Mouse (Mus musculus) hindlimb bud, embryonic 11.5 days (tissue): ENCODE results near the gene Cdk7.
"Not testable (repeated sequence)": the region's sequence is repeated elsewhere in the genome, so short reads cannot be mapped to it uniquely, and the experiment has no call there.

Experiments used
- DNase-seq: peaks from one replicate; pipeline ENCODE4 v3.0.0-alpha.2; 2012; ENCODE audit warnings: low read depth, low spot score; ENCODE audit errors: extremely low spot score

Gene Cdk7

DNA sequence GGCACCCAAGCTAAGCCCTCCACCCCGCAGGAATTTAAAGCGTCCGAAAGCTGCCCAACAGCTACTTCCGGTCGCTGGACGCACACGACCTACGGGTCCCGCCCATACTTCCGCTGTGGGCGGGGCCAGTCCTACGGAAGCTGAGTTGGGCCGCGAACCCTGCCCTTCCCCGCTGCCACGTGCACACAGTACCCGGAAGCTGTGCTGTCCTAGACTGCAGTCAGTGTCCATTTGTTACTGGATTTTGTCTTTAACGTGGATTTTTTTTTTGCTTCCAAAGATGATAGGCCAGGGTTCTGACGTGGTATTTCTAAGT is at the start of gene Cdk7:
Gene Cdk7, minus strand, starts transcription at position 79 of the 316 bp plus-strand sequence.
- peak; percentile 86 for DNase-seq

DNA sequence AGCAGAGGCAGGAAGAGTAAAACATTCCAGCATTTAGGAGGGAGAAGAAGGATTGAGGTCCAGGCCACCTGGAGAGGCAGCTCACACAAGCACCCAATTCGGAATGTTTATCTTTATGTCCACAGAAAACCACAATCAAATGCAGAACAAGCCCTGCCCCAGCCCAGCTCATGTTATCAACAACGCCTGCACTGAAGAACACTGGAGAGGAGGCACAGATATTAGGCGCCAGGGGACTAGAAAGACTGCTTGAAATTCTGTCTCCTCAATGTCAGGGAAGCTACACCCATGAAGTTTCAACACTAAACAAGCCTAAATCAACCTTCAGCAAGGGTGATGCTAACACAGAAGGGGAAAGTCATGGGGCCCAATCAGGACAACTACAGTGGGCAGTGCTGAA is 46.8 kb upstream of the Cdk7 start:
- no peak for DNase-seq

DNA sequence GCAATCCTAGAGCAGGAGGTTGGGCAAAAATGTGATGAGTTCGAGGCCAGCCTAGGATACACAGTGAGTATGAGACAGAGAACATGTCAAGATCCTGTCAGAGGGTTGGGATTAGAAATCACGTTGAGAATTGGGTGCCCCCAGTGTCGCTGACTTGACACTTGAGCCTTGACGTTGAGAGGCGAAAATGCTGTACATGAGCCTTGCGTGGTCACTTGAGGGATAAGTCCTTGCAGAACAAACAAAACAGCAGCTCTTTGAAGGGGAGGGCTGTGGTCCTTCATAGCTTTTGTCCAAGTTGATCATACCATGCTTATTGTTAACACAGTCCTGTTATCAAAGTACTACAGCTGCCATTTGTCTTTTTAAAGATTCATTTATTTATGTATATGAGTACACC is 46.0 kb upstream of the Cdk7 start:
- DNase-seq: no peak

DNA sequence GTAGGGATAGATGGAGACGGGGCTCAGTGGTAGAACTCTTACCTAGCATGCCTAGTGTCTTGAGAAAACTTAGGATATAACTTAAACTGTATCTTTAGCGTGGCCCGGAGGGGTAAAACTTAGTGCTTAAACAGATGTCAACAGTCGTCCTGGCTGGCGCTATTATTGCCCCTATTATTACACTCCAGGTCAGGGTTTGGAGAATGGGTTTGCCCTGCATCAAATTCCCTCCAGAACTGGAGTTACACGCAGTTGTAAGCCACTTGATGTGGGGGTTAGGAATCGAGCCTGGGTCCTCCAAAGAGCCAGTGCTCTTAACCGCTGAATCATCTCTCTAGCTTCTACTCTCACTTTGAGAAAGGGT is 45.3 kb upstream of the Cdk7 start:
- DNase-seq: no peak

DNA sequence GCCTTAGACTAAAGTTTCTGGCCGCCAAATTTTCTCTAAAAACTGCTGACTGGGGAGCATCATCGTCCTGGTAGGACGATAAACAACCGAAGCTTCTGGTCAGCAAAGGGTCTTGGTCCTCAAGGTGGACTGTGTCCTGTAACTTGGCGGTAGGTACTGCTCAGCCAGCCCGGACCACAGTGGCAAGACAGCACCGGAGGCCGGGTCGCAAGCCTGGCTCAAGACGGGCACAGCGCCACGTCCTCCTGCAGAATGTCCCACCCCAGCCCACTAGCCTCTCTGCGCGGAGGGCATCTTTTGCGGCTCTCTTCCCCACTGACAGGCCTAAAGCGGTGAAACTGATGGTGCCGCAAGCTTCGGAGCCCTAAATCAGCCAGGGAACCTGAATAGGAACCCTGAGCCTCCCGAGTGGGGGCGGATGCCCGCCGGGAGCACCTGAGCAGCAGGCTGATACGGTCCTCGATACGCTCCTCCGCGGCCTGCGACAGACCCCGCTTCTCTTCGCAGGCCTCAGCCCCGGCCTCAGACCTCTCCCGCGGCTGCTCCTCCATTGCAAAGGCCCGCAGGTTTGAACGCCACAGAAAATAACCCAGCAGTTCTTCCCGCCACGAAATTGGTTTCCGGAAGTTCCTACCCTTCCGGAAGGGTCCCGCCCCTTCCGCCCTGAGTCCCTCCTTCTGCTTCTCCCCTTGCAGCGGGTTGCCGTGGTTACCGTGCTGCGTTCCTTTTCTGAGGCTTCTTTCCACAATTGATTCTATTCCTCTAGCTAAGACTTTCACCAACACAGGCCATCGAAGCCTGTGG is 44.7 kb upstream of the Cdk7 start, which contains the start of gene Cenph:
Gene Cenph, minus strand, starts transcription at position 648 of the 804 bp plus-strand sequence.
- DNase-seq: peak; percentile 64

DNA sequence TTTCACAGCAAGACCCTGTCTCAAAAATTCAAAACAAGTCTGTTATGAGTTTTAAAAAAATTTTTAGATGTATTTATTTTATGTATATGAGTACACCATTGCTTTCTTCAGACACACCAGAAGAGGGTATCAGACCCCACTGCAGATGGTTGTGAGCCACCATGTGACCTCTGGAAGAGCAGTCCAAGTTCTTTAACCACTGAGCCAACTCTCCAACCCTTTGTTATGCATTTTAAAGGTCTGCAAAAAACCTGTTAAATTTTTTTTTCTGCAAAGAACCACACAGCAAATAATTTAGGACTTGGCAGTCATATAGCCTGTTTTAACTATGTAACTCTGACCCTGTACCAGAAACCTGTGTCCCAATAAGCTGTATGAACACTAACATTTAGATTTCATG is 44.0 kb upstream of the Cdk7 start:
- DNase-seq: no peak

DNA sequence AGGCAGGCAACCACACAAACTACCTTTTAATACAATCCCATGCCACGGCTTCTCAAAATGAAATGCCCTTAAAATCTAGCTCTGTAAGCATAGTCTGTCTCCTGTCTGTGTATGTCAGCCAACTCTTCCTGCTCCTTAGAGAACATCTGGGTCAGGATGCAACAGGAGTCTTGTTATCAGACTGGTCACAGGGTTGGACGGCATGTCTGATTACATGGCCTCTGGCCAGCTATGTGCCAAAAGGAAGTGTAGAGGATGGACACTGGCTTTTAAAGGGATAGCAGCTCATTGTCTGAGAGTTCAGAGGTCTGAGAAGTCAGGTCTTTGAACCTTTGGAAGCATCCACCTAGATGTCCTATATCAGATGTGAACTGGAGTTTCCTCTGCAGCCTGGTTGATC is 24.6 kb upstream of the Cdk7 start:
- DNase-seq: no peak

DNA sequence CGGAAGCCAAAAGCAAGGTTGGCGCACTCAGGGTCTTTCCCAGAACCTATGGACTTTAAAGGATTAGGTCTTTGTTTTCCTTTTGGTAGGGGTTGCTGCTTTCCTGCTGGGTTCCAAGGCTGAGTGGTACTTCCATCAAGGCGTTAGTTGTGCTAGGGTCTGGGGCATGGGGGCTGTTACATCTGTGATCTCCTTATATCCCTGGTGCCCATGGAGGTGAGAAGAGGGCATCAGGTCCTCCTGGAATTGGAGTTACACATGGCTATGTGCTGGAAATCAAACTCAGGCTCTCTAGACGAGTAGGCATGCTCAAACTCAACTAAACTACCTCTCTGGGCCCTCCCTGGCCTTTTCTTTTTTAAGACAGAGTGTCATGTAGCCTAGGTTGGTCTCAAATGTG is 23.4 kb upstream of the Cdk7 start:
- DNase-seq: no peak

DNA sequence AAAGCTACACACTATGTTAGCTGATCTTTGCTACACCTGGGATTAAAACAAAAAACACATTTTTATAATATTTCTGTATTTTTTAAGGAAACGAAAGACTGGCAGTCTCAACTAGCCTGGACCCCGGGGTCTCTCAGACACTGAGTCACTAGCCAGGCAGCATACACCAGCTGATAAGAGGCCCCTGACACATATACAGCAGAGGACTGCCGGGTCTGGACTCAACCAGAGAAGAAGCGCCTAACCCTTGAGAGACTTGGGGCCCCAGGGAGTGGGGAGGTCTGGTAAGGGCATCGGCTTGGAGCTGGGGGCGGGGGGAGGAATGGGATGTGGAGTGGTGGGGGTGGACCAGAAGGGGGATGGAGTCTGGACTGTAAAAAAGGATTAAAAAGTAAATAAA is 22.3 kb upstream of the Cdk7 start:
- no peak for DNase-seq

DNA sequence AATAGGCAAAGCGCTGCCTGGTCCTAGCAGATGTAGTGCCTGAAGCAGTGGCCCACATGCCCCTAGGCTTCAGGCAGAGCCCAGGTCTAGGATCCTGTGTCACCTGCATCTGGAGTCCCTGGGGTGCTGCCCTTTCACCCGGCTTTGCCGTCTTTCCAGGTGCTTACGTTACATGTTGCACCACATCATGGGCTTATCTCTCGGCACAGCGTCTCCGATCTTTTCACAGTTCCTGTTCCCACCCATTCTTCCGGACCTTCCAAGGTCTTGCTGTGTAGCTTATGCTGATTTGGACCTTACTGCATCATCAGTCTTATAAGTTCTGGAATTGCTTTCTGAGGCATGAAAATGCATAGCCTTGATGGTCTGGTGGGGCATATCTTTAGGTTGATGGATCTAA is 21.8 kb upstream of the Cdk7 start:
- DNase-seq: no peak

DNA sequence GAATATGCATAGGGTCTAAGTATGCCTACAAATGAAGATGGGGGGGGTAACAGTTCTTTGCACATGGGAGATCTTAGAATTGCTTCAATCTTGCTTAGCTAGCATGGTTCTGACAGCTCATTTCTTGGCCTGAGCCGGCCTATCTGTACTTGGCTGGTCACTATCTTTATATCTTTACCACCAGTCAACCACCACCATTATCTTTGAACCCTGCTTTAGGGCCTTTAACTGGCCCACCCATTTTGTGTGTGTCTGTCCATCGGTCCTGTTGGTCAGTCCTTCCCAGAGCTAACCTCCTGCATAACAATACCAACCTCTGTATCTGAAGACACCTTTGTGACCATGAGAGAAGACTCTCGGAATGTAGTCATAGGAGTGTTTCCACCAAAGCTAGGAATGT is 20.7 kb upstream of the Cdk7 start:
- no peak for DNase-seq

DNA sequence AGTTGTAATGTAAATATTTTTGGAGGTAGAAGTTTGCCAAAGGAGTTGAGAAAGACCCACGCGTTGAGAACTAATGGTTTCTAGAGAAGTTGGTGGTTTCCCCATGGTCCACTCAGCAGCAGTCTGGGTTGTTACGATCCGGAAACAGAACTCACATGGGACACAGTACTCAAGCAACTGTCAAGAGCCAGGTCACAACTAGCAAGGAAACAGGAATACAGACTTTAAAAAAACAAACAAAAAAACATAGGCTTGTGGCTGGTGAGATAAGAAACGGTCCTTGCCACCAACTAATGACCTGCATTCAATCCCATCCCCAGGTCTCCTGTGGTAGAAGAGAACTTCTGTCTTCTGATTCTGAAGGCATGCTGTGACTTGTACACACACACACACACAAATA is 20.1 kb upstream of the Cdk7 start:
- DNase-seq: no peak

DNA sequence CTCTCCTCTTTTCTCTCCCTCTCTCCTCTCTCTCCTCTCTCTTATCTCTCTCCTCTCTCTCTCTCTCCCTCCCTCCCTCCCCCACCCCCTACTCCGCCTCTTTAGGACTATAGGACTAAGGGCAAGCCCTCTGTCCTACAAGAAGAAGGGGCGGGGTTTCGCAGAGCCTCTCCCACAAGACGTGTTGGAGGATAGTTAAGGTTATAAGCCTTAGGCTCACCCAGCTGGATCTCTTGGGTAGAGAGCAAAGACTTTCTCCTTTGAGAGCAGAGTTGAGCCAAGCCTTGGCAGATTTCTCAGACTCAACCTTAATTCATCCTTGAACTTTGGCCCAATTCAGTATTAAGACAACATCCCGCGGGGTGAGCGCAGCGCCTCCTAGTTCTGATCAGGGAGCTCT is 17.9 kb upstream of the Cdk7 start:
- DNase-seq: no peak

DNA sequence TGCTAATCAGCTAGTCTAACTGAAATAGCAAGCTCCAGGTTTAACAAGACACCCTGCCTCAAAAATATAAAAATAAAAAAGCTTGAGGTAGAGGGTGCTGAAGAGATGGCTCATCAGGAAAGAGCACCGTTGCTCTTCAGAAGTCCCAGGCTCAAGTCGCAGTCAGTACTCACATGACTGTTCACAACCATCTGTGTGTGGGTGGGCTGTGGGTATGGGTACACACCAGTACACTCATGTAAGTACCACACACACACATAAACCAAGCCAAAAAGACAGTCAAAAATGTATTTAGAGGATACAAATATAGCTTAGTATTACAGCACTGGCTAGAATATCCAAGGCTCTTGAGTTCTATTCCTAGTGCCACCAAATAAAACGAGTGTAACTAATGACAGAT is 15.4 kb upstream of the Cdk7 start:
- no peak for DNase-seq

DNA sequence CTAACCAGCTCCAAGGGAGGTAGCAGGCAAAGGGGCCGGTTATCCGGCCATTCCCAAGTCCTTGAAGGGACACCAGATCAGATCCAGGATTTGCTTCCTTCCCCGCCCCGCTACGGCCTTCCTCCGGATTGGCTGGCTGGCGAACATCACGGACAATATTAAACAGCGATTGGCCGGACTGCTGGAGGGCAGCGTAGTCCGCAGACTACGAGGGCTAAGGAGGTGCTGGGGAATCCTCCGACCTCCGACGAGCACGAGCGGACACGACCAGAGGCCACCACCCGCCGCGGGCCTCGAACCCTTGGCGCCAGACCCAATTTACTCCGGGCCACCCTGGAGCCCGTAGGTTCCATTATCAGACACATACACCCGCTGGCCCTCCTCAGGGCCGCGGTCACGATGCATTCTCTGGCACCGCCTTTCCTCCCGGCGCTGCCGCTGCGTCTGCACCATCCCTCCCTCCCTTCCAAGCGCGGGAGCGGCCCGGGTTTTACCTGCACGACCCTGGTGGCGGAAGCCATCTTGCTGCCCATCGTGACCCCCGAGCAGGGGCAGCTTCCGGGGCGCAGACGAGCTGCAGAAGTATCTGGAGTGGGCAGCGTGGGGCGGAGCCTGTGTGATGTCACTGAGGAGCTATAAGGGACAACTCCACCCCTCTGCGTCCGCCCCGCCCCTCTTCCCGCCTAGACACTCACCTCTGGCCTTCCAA is 13.5 kb upstream of the Cdk7 start, which contains the start of gene Mrps36:
Gene Mrps36, minus strand, starts transcription at position 624 of the 709 bp plus-strand sequence.
- peak; percentile 73 for DNase-seq

DNA sequence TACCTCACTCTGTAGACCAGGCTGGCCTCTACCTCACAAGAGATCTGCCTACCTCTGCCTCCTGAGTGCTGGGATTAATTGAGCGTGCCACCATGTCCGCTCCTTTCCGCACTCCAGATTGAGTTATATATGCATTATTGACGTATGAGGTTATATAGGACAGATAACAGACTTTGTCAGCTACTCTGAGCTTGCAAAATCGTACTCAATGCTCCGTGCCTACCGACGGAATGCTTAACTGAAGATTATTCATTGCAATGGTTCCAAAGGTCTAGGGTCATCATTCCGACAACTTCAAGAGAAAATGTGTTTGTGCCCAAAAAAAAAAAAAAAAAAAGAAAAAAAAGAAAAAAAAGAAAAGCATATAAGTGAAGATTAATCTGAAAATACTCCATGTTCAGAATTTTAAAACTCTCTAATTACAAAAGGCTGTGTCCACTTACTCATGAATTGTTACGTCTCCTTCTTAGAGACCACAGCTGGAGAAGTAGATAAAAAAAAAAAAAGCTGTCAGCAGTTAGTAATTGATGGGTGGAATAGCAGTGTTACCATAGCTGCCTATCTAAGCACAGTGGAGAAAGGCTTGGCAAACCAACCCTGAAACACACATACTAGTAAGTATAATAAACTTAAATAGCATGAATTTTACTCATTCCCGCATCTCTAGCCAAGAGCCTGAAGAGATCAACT is 12.8 kb upstream of the Cdk7 start:
- no peak for DNase-seq

DNA sequence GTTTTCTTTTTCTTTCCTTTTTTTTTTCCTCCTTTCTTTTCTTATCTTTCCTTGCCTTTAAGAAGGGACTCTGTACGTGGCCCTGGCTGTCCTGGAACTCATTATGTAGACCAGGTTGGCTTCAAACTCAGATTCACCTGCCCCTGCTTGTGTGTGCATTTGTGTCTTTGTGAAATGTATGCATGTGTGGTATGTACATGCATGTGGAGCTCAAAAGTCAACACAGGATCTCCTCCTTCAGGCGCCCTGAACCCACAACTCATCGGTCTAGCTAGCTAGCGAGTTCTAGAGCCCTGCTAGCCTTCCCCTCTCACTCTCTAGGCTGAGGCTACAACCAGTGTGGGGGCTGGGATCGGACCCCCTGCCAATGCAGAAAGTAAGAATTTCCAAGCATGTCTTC is 12.1 kb upstream of the Cdk7 start:
- DNase-seq: no peak

DNA sequence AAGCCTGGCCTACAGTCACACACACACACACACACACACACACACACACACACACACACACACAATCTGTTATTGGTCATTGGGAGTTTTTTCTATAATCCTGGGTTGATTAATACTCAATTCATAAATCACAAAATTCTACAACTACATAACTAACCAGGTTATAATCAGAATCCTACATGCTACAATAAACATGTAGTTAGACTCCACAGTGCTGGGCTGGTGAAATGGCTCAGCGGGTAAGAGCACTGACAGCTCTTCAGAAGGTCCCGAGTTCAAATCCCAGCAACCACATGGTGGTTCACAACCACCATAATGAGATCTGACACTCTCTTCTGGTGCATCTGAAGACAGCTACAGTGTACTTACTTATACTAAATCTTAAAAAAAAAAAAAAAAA is 2.0 kb upstream of the Cdk7 start:
- DNase-seq: no peak

DNA sequence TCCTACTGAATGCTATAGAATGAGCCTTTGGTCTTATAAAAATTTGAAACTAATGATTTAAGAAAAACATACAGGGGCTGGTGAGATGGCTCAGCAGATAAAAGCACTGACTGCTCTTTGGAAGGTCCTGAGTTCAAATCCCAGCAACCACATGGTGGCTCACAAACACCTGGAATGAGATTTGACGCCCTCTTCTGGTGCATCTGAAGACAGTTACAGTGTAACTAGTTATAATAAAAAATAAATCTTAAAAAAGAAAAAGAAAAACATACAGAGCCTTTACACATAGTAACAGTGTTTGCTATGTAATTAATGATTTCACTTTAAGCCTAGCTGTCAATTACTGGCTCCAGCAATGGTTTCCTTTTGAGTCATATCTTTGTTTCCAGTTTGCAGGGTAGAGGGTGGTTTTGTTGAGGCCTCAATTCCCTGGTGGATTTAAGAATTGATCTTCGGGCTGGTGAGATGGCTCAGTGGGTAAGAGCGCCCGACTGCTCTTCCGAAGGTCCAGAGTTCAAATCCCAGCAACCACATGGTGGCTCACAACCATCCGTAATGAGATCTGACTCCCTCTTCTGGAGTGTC is 815 bp upstream of the Cdk7 start:
- not testable (repeated sequence) for DNase-seq

DNA sequence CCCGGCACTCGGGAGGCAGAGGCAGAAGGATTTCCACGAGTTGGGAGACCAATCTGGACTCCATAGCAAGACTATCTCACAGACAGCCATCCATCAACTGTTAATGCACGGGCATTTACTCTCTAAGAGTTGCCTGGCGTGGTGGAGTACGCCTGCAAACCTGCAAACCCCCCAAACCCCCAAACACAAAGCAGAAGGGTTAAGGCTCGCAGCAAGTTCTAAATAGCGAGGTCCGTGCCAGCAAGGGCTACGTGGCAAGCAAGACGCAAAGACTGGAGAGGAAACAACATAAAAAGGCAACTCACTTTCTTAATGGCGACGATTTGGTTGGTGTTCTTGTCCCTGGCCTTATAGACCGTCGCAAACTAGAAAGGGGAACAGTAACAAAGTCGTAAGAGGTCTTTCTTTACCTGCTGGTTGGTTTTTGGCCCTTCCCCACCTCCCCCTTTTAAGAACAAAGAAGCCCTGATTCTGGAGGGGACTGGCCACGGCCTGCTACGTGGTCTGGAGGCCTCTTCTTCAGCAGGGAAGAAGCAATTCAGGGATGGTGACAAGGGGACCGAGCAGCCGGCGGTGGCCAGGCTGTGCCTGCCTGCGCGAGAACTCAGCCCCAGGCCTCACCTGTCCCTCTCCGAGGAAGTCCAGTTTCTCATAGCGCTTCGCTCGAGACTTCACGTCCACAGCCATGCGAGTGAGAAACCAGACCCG is 432 bp downstream of the Cdk7 start:
- no peak for DNase-seq

DNA sequence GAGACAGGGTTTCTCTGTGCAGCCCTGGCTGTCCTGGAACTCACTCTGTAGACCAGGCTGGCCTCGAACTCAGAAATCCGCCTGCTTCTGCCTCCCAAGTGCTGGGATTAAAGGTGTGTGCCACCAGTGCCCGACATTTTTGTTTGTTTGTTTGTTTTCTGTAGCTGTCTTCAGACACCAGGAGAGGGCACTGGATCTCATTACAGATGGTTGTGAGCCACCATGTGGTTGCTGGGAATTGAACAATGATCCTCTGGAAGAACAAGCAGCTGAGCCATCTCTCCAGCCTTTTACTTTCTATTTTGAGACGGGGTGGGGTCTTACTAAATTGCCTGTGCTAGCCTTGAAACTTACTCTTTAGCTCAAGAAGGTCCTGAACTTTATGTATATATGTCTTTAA is 2.2 kb downstream of the Cdk7 start:
- not testable (repeated sequence) for DNase-seq
